Mouse (Mus musculus) ES-E14 (cell line): ENCODE measurements around the gene Ppp2r5e.

Source experiments
- CHD2 ChIP-seq: IDR thresholded peaks from 2 replicates; pipeline ENCODE4 v1.6.1; 2014; ENCODE audit warnings: mild to moderate bottlenecking, low read depth, low read length, inconsistent platforms
- HCFC1 ChIP-seq: IDR thresholded peaks from 2 replicates; pipeline ENCODE4 v1.6.1; 2012; ENCODE audit warnings: low read length, inconsistent platforms, borderline replicate concordance; ENCODE audit not compliant: insufficient read depth
- MAFK ChIP-seq: IDR thresholded peaks from 2 replicates; pipeline ENCODE4 v1.6.1; 2014; ENCODE audit warnings: mild to moderate bottlenecking, low read depth, low read length, inconsistent platforms; ENCODE audit not compliant: insufficient read depth
- ZC3H11A ChIP-seq: IDR thresholded peaks from 2 replicates; pipeline ENCODE4 v1.6.1; 2012; ENCODE audit warnings: low read depth, mild to moderate bottlenecking, inconsistent platforms, low read length, borderline replicate concordance
- ZNF384 ChIP-seq: IDR thresholded peaks from 2 replicates; pipeline ENCODE4 v1.6.1; 2012; ENCODE audit warnings: low read depth, low read length, inconsistent platforms

GRCm38 (mm10) chr12:75615556-75615955 is 19.5 kb upstream of the Ppp2r5e start:
- no peak for TF ChIP-seq CHD2
- TF ChIP-seq HCFC1: no peak
- TF ChIP-seq ZC3H11A: no peak
- no peak for TF ChIP-seq ZNF384
- TF ChIP-seq MAFK: no peak
